Mouse (Mus musculus) left cerebral cortex, postnatal 4 days (tissue): ENCODE measurements around the gene Ubqln2. TPM values are rescaled to one million over a fixed set of nuclear protein-coding genes. Genes with fewer than 3 reads are reported as not detected.

ENCODE experiments used
- DNase-seq: peaks from one replicate; pipeline ENCODE4 v3.0.0-alpha.2; 2022
- intact Hi-C: fragments of 180-260 bp; cut with DNase I; formaldehyde crosslinking; loops from one replicate; pipeline ENCODE4 v1.15.1; 2025
- total RNA-seq, 2 experiments: library from RNA; stranded (reverse); gene quantifications; 2 replicates each; pipeline ENCODE4 v1.2.3; 2021

The Ubqln2 gene
- 100 to 1,000 TPM; 223 to 236 TPM for total RNA-seq

GRCm38 (mm10) chrX:153497688-153498516, at the start of gene Ubqln2:
Ubqln2 (plus strand) TSS chrX:153498227.
- intact Hi-C loops: no loop called here
- peak; percentile 93 for DNase-seq

DNA sequence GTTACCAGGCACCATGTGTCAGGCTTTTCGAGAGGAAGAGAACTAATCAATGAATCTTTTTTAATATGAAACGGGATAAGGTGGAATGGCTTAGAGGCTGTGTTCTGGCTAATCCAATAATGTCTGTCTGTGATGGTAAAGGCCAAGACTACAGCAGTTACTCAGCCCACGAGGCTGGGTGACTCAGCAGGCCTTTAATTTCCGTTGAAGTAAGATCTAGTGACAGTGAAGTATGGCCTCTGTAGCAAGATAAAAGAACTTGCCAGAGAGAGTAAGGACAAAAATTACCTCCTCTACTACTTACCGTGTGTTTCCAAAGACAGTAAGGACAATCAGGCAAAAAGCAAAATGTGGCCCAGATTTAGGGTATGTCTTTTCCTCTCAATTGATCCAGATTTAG, 46.1 kb upstream of the Ubqln2 start:
- no peak for DNase-seq
- intact Hi-C loops: no loop called here

DNA sequence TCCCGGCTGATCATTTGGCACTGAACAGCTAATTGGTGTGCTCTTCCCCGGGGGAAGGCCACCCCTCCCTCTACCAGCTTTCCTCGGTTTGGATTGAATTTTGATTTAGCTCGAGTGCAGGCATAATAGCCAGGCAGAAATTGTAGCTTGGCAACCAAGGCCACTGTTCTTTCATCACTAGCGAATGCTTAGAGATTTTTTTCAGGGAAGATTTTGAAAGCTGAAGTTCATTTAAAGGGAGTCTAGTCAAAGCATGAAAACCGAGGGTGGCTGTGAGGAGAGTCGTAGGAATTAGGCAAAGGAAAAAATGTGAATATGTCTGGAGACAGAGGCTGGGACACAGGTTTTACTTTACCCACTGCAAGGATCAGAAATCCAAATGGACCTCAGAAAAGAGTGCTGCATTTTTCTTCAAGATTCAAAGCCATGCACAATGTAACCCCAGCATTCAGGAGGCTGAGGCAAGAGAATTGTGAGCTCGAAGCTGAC, 21.2 kb upstream of the Ubqln2 start:
- intact Hi-C loops: no loop called here
- DNase-seq: peak; percentile 1

- no peak for DNase-seq
- intact Hi-C loops: no loop called here
Observed at GRCm38 (mm10) chrX:153492326-153492725, 5.7 kb upstream of the Ubqln2 start.

DNA sequence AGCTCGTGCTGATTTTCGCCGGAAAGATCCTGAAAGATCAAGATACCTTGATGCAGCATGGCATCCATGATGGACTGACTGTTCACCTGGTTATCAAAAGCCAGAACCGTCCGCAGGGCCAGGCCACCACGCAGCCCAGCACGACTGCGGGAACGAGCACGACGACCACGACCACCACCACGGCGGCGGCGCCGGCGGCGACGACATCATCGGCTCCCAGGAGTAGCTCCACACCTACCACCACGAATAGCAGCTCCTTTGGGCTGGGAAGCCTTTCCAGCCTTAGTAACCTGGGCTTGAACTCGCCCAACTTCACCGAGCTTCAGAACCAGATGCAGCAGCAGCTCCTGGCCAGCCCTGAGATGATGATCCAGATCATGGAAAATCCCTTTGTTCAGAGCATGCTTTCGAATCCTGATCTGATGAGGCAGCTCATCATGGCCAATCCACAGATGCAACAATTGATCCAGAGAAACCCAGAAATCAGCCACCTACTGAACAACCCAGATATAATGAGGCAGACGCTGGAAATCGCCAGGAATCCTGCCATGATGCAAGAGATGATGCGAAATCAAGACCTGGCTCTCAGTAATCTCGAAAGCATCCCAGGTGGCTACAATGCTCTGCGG, 752 bp downstream of the Ubqln2 start:
- intact Hi-C loops: no loop called here
- peak; percentile 19 for DNase-seq

- peak; percentile 12 for DNase-seq
- intact Hi-C loops: loop anchor here (5.0 kb wide), 1 partner anchor 107 kb away; no protein-coding TSS in a partner anchor
Observed at GRCm38 (mm10) chrX:153499294-153500046, 1.4 kb downstream of the Ubqln2 start.

GRCm38 (mm10) chrX:153500047-153500345, 2.0 kb downstream of the Ubqln2 start:
- no peak for DNase-seq
- intact Hi-C loops: loop anchor here (5.0 kb wide), 1 partner anchor 108 kb away; no protein-coding TSS in a partner anchor

- DNase-seq: peak; percentile 51
- intact Hi-C loops: no loop called here
Observed at GRCm38 (mm10) chrX:153505954-153506353, 7.9 kb downstream of the Ubqln2 start.

DNA sequence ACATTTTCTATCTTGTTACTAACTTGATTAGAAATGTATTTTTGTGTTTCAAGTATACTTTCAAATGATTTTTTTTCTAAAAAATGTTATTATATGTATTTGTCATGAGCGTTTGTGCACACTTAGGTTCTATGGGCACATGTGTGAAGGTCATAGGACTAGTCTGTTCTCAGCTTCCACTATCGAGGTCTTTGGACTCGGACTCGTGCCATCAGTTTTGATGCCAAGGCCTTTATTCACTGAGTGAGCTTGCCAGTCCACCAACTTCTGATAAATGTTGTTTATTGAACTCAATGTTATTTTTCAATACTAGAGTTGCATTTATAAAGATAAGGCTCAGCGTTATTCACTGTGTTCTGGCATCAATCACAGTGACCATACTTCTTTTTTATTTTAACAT, 17.5 kb downstream of the Ubqln2 start:
- intact Hi-C loops: no loop called here

GRCm38 (mm10) chrX:153528399-153528798, 30.4 kb downstream of the Ubqln2 start:
- peak; percentile 2 for DNase-seq
- intact Hi-C loops: no loop called here

More for the DNA sequence above, 17.5 kb downstream of the Ubqln2 start:
- DNase-seq: no peak

Other genes starting within 250 kb of the Ubqln2 start
- gene Cypt3, start 60.4 kb downstream of the Ubqln2 start, total RNA-seq: not detected
- gene Kctd12b, start 198.2 kb downstream of the Ubqln2 start, total RNA-seq: 1 to 10 TPM; 4.3 to 5.2 TPM
- gene Nbdy, start 225.4 kb downstream of the Ubqln2 start, total RNA-seq: 10 to 100 TPM; 61.5 to 66.9 TPM